Mouse (Mus musculus) cerebellum, postnatal 25 days (tissue): Measurements from ENCODE around the gene Spon1.

Source experiments
- DNase-seq, 2 experiments: peaks; one replicate each; pipeline ENCODE4 v3.0.0; 2021; ENCODE audit warnings: mixed read lengths in 2 of 2

Gene Spon1

GRCm38 (mm10) chr7:113780286-113780685 is 14.5 kb downstream of the Spon1 start:
- DNase-seq: no peak

- DNase-seq: no peak
These were observed 26.2 kb downstream of the Spon1 start for GRCm38 (mm10) chr7:113791991-113792390.

GRCm38 (mm10) chr7:113792871-113793270 is 27.1 kb downstream of the Spon1 start:
- DNase-seq: no peak

GRCm38 (mm10) chr7:113795209-113795608 is 29.4 kb downstream of the Spon1 start:
- DNase-seq: no peak

- DNase-seq: no peak
These were observed 31.3 kb downstream of the Spon1 start for GRCm38 (mm10) chr7:113797134-113797533.

- DNase-seq: no peak
These were observed 32.9 kb downstream of the Spon1 start for GRCm38 (mm10) chr7:113798605-113799255.

GRCm38 (mm10) chr7:113809781-113810180 is 44.0 kb downstream of the Spon1 start:
- no peak for DNase-seq

GRCm38 (mm10) chr7:113811376-113812158 is 45.8 kb downstream of the Spon1 start:
- DNase-seq: peak; percentile 38 to 47

GRCm38 (mm10) chr7:113814101-113814779 is 48.4 kb downstream of the Spon1 start:
- no peak for DNase-seq

GRCm38 (mm10) chr7:113815726-113816125 is 49.9 kb downstream of the Spon1 start:
- peak; percentile 48 to 65 for DNase-seq

- no peak for DNase-seq
These were observed 51.1 kb downstream of the Spon1 start for GRCm38 (mm10) chr7:113816827-113817334.

GRCm38 (mm10) chr7:113818116-113818515 is 52.3 kb downstream of the Spon1 start:
- DNase-seq: peak; percentile 43 to 45

- peak; percentile 57 to 72 for DNase-seq
These were observed 54.4 kb downstream of the Spon1 start for GRCm38 (mm10) chr7:113820213-113820612.

GRCm38 (mm10) chr7:113823026-113823425 is 57.2 kb downstream of the Spon1 start:
- no peak for DNase-seq

GRCm38 (mm10) chr7:113824651-113825050 is 58.9 kb downstream of the Spon1 start:
- peak; percentile 35 to 47 for DNase-seq

- no peak for DNase-seq
These were observed 59.9 kb downstream of the Spon1 start for GRCm38 (mm10) chr7:113825498-113826205.

GRCm38 (mm10) chr7:113826510-113826909 is 60.7 kb downstream of the Spon1 start:
- no peak for DNase-seq

GRCm38 (mm10) chr7:113828122-113828571 is 62.3 kb downstream of the Spon1 start:
- no peak for DNase-seq

GRCm38 (mm10) chr7:113828576-113828975 is 62.8 kb downstream of the Spon1 start:
- DNase-seq: no peak

GRCm38 (mm10) chr7:113837151-113837550 is 71.4 kb downstream of the Spon1 start:
- no peak for DNase-seq

GRCm38 (mm10) chr7:113839431-113839830 is 73.6 kb downstream of the Spon1 start:
- DNase-seq: peak; percentile 42 to 48

GRCm38 (mm10) chr7:113841521-113841920 is 75.7 kb downstream of the Spon1 start:
- DNase-seq: no peak

GRCm38 (mm10) chr7:113843150-113843549 is 77.4 kb downstream of the Spon1 start:
- DNase-seq: no peak
